ENCODE assay signal across 8 mouse cellular contexts in the genomic region with DNA sequence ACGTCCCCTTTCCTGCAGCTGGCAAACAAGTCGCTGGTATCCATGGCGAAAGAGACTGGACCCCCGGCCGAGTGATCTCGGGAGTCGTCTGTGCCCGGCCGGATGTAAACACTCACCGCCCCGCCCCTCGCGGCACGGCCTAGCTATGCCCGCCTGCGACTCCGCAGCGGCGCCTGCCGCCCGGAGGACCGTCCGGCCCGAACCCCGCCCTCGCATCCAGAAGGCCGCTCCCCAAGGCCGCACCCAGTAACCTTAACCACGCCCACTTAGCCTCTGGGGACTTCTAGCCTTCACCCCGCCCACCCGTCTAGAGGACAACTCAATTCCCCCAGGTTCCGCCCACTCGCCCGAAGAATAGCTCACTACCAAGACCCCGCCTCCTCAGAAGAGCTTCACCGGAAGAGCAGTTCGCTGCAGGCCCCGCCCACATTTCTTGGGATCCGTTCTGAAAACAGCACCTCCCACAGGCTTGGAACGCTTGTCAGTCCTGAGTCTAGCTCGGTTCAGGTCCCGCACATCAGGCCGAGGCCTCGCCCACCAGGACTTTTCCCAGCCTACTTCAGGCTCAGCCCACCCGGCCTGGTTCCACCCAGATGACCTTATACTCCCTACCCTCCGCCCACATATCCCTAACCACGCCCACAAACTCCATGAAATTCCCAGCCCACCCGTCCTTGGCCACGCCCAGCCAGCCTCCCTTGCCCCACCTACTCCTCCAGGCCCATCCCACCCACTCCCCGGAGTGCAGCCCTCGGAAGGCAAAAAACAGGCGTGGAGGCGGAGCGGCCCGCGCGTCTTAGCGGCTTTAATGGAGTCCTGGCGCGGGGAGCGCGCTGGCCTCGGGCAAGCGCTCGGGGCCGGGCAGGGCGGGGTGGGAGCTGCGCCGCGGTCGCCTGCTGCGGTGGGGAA. TPM values are rescaled to one million over a fixed set of nuclear protein-coding genes. Genes with fewer than 3 reads are reported as not detected.
A peak's percentile ranks its signal among the peaks of the same experiment; 100 is the strongest.
DNase-seq lines count a peak whose midpoint lies in the region; ATAC-seq lines count a peak whose summit lies in the region.

A gene (minus strand): TSS at position 204 of the 909 bp plus-strand sequence.

- intact Hi-C loops in gastrocnemius, postnatal 14 days (cut with DNase I; ENCODE audit: low total_unique reads) = no loop called here
- intact Hi-C loops in left cerebral cortex, postnatal 10 days (cut with DNase I) = no loop called here

- peak; percentile 88 for ATAC-seq in inflammation-experienced regulatory T-cells, adult 6 months
- ATAC-seq in megakaryocyte-erythroid progenitor cell, adult 5-6 weeks (replicated peaks; ENCODE audit: low FRiP score, low TSS enrichment, poor library complexity, severe bottlenecking) = peak; percentile 82

- peak; percentile 100 for DNase-seq in adrenal gland, adult (ENCODE audit: inconsistent age in 2 of 2, low spot score in 1 of 2)
- DNase-seq in embryo, embryonic 10.5 days (ENCODE audit: low spot score) = peak; percentile 100
- peak; percentile 99 for DNase-seq in gastrocnemius, postnatal 14 days
- DNase-seq in left cerebral cortex, postnatal 10 days (ENCODE audit: extremely low spot score in 1 of 2, low spot score in 2 of 2) = peak; percentile 99 to 100
- peak; percentile 98 for DNase-seq in right cerebral cortex, postnatal 25 days
- peak; percentile 99 to 100 for DNase-seq in urinary bladder, postnatal 4 days (ENCODE audit: low spot score in 2 of 2)

RNA-seq across cellular contexts. Expression of the gene that starts here (rescaled TPM):
- 10 to 100 TPM; 17.8 to 18.2 TPM for total RNA-seq in gastrocnemius, postnatal 14 days (2021)
- 10 to 100 TPM; 39.2 to 72.4 (median 62.7) TPM for polyA plus RNA-seq in inflammation-experienced regulatory T-cells, adult 6 months (2017; shearing (Covaris generic))
- total RNA-seq in left cerebral cortex, postnatal 10 days (2021) = 10 to 100 TPM; 31.2 to 31.3 TPM
- 16.9 and 47.2 TPM in 2 replicates for total RNA-seq in megakaryocyte-erythroid progenitor cell, adult 5-6 weeks (2014; fragmentation: Nextera tagmentation)
- 30.6 and 44.0 TPM in 2 replicates for total RNA-seq in megakaryocyte-erythroid progenitor cell, adult 5-6 weeks (2017)

Comparison
In these comparisons a context has a peak if more than half of its experiments do, and no peak if none do; other contexts are left out.
1. Peak in every context shown above with its lines: DNase-seq and ATAC-seq.